Mouse (Mus musculus) cerebellum, adult 9-11 months (tissue): ENCODE data around the gene Isy1.

Source experiments
- DNase-seq: peaks from one replicate; pipeline ENCODE4 v3.0.0; 2022

Gene Isy1

DNA sequence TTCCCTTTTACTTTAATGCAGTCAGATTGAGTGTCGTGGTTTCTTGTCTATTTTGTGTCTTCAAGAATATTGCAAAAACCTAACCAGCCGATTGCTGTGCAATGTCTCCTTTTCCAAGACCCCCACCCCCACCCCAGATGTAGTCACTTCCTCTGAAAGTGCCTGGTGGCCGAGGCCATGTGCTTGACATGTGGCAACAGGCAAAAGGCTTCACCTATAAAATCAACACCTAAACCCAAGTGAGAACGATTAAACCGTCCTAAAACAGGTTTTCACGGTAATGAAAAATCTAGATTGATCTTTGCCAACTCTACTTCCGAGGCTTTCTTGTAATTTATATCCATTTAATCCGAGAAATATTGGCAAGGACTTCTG lies 11.2 kb upstream of the Isy1 start:
- no peak for DNase-seq

DNA sequence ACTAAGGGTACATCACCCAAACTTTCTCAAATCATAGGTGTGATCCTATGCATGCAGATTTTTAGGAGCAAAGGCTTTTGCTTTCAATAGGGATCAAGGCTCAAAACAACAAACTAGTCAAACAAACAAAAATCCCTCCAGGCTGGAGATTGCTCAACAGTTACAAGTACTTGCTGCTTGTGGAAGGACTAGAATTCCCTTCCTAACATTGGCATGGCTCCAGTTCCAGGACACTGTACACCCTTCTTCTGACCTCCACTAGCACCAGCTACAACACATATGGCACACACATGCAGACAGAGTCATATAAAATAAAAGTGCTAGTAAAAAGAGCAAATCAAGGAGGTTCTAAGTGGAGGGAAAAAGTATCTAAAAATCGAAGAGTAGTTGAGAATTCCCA lies 8.2 kb upstream of the Isy1 start:
- no peak for DNase-seq

DNA sequence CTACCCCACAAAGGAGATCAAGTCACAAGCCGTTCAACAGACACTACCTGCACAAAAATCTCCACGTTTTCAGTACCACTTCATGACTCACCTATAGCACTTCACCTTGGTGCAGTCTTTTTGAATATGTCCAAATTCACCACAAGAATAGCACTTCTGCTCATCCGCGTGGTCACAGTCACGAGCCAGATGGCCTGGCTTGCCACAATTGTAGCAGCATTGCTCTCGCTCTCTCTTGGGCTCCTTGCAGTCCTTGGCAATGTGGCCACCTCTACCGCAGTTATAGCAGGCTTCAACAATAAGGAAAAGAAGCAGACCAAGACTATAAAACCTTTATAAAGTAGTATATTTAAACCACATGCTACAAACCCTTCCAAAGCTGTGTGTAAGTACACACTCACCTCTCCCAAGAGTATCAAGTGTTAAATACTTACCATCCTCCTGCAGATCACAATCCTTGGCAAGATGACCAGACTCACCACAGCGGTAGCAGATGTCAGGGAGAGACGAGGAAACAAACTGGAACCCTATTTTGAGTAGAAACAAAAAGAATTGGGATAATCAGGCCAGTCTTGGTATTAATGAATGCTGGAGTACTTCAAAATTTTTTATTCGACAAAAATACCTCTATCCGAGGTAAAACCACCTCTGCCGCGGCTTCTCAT lies 6.6 kb upstream of the Isy1 start:
- peak; percentile 77 for DNase-seq

DNA sequence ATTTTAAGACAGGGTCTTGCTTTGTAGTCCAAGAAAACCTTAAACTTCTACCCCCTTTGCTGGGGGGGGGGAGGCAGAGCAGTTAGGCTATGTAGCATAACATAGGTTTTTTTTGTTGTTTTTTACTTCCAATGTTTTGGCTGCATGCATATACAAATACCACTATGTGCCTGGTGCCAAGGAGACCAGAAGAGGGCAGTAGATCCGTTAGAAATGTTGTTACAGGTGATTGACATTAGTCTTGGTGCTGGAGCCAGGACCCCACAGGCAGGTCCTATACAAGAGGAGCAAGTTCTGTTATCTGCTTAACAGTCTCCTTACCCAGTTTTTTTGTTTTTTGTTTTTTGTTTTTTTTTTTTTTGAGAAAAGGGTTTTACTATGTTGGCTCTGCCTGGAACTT lies 3.7 kb upstream of the Isy1 start:
- DNase-seq: no peak

DNA sequence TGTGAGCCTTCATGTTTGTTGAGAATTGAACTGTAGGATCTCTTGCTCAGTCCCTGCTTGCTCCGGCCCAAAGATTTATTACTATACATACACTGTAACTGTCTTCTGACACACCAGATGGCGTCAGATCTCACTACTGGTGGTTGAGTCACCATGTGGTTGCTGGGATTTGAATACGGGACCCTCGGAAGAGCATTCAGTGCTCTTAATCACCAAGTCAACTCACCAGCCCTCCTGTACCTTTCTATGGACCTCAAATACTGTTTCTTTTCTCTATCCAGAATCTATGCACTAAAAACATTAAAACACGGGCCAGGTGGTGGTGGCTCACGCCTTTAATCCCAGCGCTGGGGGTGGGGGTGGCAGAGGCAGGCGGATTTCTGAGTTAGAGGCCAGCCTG lies 3.0 kb upstream of the Isy1 start:
- DNase-seq: no peak

DNA sequence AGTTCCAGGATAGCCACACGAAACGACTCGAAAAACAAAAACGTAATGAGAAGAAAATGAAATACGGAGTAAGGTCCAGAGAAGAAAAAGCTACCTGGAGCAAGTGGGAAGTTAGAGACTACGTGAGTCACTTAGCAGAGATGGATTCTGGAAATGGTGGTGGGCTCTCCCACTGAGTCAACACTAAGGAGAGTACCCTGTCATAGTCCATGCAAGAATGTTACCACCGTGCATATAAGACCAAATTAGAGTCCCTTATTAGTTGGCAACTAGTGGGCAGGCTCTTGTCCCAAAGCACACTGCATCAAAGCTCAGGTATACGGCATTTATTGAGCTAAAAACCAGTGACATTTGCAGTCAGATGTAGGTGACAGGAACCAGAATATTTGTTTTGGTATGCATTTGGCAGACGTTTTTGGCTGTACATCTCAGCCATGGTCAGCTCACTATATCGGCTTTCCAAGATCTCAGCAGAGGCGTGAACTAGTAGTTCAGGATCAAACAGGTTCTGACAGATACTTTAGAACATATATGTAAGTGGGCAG lies 1.3 kb upstream of the Isy1 start:
- DNase-seq: peak; percentile 26

DNA sequence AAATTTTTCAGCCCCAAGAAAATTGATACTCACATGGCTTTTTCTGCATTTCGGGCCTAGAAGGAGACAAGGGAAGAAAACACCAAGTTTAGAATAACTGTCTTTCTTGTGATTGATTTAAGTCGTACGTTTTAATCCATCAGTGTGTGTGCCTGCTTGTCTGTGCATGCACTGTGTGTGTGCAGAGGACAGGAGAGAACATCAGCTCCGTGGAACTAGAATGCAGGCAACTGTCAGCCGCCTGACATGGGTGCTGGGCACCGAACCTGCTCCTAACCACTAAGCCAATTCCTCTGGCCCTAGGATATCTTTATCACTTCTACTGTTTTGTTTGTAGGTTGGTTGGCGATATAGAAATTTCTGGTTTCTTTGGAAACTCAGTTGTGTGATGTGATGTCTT lies 2.9 kb downstream of the Isy1 start, which contains the start of gene Gm45140:
TSS of gene Gm45140 (minus strand) at position 101 of the 400 bp plus-strand sequence.
- DNase-seq: no peak

DNA sequence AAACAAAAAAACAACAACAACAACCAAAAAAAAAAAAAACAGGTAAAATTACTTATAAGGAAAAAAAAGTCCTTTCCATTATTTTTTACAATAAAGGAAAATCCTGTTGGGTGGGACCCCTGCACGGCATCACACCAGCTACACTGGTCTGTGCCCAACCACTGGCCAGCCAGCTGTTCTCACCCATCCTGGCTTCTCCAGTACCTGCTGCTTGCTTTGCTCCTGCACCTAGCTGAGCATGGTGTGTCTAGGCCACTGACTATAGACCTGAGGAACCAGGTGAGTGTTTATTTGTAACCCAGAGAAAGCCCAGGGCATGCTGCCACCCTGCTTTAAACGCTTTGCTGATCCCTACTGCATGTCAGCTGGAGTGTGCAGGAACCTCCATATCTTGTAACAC lies 18.2 kb downstream of the Isy1 start:
- no peak for DNase-seq

DNA sequence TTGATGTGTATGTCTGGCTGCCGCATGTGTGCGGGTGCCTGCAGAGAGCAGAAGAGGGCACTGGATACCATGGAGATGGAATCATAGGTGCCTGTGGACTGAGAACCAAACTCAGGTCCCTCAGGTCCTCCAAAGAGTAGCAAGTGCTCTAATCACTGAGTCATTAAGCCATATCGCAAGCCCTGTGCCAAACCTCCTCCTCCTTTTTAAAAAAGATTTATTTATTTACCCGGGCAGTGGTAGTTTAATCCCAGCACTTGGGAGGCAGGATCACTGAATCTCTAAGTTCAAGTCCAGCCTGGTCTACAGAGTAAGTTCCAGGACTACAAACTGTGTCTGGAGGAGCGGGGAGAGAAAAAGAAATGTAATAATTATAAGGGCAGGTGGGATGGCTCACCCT lies 24.1 kb downstream of the Isy1 start:
- DNase-seq: no peak

DNA sequence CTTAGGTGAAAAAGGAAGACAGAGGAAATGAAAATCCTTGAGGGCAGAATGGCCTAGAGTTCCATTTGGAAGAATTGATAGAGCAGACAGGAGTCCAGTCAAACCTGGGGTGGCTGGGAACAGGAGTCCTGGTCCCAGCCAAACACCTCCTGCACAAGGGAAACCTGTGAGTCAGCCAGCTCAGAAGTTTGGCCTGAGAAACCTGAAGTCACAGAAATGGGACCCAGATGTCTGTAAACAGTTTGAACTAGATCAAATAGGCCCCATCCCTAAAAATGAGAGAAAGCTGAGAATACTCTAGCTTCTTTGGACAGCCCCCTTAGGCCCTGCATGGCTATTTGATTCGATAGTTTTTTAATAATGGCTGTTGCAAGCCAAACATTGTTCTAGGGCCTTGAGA lies 25.9 kb downstream of the Isy1 start:
- DNase-seq: no peak

DNA sequence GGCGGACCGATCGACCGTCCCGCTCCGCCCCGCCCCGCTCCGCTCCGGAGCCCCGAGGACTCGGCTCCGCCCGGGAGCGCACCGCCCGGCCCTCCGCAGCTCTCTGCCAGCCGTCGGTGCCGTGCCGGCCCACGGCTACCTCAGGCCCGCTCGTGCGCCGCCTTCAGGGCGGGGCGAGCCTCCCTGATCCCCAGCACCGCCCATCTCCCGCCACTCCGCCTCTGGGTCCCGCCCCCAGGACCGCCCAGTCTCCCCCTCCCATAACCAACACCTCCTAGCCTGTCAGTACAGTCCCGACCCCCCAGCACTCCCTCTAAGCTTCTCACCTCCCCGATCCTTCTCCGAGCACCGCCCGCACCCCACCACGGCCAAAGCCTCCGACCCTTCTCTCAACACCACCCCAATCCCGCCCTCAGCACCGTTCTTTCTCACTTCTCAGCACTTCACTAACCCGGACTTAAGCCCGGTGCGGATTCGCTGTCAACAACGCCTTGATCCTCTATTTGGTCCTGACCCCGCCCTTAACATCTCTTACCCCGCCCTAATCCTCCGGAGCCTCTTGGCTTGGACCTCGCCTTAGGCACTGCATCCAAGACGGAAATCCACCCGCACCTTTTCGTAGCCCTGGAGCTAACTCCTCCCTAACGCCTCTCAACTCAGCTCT lies 26.8 kb downstream of the Isy1 start, which contains the start of gene Rab43:
TSS of gene Rab43 (minus strand) at position 490 of the 664 bp plus-strand sequence.
- DNase-seq: peak; percentile 94

DNA sequence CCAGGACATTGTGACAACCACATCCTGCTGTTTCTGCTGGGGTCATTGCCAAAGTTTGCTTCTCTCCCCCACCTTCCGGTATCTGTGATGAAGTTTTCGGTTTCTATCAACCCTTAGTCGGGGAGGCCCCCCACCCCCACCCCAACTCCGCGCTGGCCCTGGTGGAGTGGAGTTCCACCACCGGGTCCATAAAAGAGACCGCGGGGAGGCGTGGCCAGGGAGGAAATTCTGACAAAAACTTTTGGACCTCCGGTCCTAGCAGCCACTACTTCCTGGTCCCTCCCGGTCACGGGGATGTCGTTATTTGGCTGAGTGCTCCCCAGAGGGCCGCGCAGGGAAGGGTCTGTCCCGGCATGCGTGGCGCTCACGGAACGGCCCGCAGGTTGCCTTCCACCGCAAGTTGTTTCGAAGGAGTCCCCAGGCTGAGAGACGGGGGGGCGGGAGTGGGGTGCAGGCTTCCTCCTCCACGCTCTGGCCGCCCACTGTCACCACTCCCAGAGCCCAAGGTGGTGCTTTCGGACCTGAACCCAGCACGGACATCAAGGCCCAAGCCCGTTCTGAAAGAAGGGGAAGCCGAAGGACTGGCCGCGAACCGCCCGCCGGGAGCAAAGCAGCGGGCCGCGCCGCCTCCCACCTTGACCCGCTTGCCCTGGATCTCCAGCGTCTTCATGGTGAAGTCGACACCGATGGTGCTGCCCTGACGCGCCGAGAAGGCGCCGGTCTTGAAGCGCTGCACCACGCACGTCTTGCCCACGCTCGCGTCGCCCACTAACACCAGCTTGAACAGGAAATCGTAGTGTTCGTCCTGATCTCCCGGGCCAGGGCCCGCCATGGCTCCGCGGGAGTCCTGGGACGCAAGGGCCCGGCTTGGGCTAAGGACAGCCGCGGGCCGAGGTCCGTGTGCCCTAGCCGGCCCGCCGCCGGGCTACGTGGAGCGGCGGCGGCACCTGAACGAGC lies 27.6 kb downstream of the Isy1 start:
- DNase-seq: peak; percentile 68

DNA sequence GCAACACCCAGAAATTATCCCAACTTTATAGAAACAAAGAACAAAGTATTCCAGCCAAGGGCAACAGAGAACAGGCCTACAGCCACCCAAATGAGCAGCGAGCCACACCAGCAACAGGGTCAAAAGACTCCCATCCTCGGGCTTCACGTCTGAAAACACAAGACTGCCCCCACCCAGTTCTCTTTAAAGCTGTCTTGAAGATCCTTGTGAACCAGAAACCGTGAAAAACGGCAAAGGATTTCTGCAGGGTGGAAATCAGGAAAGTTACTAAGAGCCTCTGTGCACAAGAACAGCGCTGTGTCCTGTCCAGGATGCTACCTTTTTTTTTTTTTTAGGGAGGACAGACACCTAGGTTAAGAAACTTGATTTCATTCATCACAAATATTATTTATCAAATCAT lies 28.3 kb downstream of the Isy1 start:
- no peak for DNase-seq

DNA sequence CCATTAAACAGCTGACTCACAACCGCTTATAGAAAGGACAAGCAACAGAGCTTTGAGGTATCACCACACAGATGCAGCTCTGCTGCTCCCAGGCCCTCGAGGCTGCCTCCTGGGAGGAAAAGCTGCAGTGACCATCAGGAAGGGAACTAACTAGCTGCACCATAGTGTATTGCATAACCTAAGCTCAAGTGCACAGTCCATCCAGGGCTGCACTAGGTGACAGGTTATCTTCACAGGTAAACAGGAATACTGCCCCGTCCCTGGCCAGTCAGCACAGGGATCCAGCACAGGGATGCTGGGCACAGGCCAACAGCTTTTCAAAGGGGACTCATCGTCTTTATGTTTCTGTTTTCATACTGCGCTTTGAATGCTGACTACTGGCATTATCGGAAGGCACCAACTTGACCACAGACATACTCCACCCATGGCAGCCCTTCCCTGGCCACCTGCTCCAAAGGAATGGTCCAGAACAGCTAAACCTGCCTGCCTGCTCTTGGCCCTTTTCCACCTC lies 28.9 kb downstream of the Isy1 start:
- DNase-seq: peak; percentile 72

DNA sequence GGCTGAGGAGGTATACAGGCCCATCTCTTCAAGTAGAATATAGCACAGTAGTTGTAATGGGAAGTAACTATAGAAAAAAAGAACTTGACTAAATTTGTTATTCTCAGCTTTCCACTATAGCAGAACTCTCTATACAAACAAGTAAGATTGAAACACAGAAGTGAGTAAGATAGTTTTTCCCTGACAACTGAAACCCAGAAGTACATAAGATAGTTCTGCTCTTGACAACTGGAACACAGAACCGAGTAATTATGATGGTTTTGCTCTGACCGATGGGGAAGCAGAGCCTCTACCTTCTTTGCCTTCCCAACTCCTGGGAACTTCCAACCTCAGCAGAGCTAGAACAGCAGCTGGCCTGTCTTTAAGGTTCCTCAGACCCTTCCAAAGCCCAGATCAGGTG lies 29.5 kb downstream of the Isy1 start:
- DNase-seq: no peak

DNA sequence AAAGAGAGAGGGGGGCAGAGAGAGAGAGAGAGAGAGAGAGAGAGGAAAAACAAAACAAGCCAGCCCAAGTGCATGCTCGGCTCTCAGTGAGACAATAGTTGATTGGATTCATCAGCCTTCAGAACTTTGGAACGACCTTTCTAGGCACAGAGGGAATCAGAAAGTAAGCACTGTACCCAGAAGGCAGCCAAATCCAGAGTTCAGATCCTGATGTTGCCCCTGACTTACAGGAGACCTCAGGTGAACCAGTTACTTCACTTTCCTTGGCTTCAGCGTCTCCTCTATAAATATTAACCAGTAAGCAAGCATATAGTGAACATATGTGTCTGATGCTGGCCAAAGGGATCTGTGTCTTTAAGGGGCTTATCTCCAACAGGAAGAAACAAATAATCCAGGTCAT lies 30.1 kb downstream of the Isy1 start:
- DNase-seq: no peak

DNA sequence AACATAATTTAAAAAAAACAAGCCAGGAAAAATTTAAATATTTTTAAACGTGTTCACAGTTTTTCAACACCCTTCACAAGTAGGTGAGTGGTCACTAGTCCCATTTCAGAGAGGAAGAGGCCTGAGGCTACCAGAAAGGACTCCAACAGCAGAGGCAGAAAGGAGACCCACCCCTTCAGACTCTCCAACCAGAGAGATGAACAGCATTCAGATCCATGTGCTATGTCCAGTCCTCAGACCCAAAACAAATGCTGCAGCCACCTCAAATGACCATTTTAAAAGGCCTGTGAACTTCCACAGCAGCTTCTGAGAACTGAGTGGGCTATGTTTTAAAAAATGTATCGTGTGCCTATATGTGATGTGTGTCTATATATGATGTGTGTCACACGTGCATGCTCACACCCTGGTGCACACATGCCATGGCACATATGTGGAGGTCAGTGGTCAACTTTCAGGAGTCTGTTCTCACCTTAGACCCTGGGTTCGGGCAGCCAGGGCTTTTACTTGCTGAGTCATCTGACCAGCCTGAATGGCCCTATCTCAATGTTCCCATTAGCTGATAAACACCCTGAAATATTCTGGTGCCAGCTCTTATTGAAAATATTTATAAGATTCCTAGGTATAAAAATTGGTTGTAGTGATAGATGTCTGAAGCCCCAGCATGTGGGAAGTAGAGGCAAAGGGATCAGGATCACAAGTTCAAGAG lies 30.7 kb downstream of the Isy1 start:
- no peak for DNase-seq

DNA sequence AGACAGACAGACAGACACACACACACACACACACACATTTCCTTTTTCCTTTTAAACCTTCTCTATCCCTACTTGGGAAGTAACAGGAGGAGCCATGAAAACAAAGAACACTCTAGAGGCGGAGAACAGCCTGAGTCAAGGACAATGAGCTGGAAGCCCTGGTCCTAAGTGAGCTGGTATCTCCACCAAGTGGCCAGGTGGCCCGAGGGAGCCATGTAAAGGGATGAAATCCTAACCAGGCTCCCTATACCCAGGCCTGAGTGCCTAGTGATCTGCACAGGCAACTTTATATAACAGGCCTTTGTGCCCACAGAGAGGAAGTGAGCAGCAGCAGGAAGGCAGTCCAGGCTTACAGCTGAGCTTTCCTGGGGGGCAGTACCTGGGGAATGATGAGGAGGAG lies 31.7 kb downstream of the Isy1 start:
- no peak for DNase-seq

DNA sequence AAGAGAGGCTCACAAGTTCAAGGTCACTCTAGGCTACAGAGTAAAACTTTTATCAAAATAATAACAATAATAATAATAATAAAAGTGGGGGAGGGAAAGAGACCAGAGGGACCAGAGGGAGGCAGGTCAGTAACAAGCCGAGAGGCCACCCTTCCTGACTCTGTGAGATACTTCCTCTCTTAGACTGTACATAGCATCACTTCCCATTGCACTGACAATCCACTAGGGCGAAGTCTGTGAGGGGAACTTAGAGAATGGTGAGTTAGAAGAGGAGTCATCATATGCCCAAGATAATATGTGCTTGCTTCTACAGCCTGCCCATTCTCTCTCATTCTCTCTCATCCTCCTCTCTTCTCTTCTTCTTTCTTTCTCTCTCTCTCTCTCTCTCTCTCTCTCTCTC lies 32.6 kb downstream of the Isy1 start:
- DNase-seq: no peak

DNA sequence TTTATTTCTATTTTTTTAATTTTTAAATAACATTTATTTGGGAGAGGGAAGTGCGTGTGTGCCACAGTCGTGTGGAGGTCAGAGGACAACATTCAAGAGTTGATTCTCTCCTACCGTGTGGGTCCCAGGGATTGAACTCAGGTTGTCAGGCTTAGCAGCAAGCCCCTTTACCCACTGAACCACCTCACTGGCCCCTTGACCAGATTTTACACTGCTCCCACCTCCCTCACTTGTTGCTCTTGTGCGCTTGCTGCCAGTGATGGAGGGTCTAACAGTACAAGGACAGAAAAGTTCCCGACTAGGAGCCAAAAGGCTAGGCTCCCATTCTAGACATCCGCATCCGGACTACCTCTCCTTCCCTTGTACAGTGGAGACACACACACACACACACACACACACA lies 33.1 kb downstream of the Isy1 start:
- no peak for DNase-seq

DNA sequence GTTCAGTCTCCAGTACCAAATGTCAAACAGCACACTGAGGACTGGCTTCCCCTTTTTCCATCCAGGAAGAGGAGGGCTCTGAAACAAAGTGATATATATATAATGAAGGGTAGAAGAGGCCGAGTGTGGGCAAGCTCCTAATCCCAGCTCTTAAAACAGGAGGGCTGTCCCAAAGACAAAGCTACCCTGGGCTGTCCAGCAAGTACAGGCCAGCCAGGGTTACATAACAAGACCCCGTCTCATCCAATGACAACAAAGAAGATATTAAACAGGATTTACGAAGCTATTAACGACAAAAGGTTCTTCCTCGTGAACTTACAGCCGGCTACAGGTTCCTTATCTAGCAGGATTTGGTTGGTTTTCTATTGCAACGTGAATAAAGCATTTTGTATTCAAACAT lies 33.7 kb downstream of the Isy1 start:
- no peak for DNase-seq

DNA sequence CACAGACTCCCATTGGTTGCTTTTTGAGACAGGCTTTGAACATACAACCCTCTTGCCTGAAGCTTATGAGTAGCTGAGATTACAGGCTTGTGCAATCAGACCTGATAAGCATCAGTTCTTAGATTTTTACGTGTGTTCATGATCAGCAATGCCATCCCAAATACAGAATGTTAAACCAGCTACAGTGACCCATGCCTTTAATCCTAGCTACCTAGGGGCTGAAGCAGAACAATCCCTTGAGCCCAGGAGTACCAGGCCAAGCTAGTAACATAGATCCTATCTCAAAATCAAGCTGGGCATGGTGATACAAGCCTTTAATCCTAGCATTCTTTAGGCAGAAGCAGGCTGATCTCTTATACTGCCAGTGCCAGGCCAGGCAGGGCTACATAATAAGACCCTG lies 34.6 kb downstream of the Isy1 start:
- no peak for DNase-seq

DNA sequence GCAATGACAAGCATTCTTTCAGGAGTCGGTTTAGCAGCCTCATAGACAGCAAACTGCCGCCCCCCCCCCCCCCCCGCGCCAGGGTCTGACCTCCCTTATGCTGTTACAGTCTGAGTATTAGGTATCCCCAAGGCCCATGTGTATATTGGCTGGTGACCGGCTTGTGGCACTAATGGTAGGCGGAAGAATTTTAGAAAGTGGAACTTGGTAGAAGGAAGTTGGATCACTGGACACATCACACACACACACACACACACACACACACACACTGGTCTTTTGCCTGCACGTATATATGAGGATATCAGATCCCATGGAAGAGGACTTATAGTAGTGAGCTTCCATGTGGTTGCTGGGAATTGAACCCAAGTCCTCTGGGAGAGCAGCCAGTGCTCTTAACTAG lies 36.1 kb downstream of the Isy1 start:
- no peak for DNase-seq
